Comparison of ENCODE assay signal across 14 mouse cellular contexts in genomic region chr12:91202496-91202895, GRCm38 (mm10).
ATAC-seq and TF ChIP-seq lines count a peak whose summit lies in the region.
"Had no signal": no experiment of that assay in that cellular context is flagged by ENCODE, and none has a peak within 500 bp of the region (broad histone marks: within the 10 kb centered on the region; RNA-seq: fewer than 3 reads in every experiment).

No protein-coding gene starts in this region.

- no peak overlapping the region for H3K9ac ChIP-seq in intestine, postnatal 0 days (ENCODE audit: low read depth, low read length)
- H3K9ac ChIP-seq in intestine, embryonic 16.5 days (ENCODE audit: low read depth, low read length) = no peak overlapping the region
- no peak overlapping the region for H3K9ac ChIP-seq in liver, embryonic 15.5 days
- H3K9ac ChIP-seq in liver, embryonic 12.5 days = no peak overlapping the region
- H3K9ac ChIP-seq: embryonic facial prominence, embryonic 12.5 days; forebrain, embryonic 13.5 days; forebrain, embryonic 15.5 days had no signal

- 39% methylated on average over 1 of the region's 1 CpGs for WGBS in intestine, postnatal 0 days
- 69% methylated on average over 1 of the region's 1 CpGs for WGBS in intestine, embryonic 16.5 days
- 42% methylated on average over 1 of the region's 1 CpGs for WGBS in liver, embryonic 15.5 days (ENCODE audit: insufficient replicate concordance)
- 37% methylated on average over 1 of the region's 1 CpGs for WGBS in liver, embryonic 12.5 days (ENCODE audit: insufficient replicate concordance)

- no peaks in the 10 kb centered on the region for H3K9me3 ChIP-seq in intestine, postnatal 0 days (ENCODE audit: control insufficient read depth)
- no peaks in the 10 kb centered on the region for H3K9me3 ChIP-seq in intestine, embryonic 16.5 days (ENCODE audit: control insufficient read depth, low read length)
- H3K9me3 ChIP-seq in liver, embryonic 15.5 days (replicated peaks) = no peaks in the 10 kb centered on the region
- H3K9me3 ChIP-seq in liver, embryonic 12.5 days (replicated peaks) = no peaks in the 10 kb centered on the region
- H3K9me3 ChIP-seq: embryonic facial prominence, embryonic 10.5 days; embryonic facial prominence, embryonic 12.5 days; forebrain, embryonic 13.5 days; forebrain, embryonic 15.5 days; G1E had no signal

- no peak for TF ChIP-seq CTCF in intestine, postnatal 0 days (IDR thresholded peaks at IDR 0.05; ENCODE audit: low read depth)

- ATAC-seq in intestine, postnatal 0 days = peak; percentile 59; the same call in 1 of the 2 replicates
- ATAC-seq in intestine, embryonic 16.5 days = no peak
- 0 out of 2 replicates have a peak, but pooled peaks have one; percentile 44 for ATAC-seq in liver, embryonic 15.5 days (ENCODE audit: insufficient read depth)
- no peak for ATAC-seq in liver, embryonic 12.5 days
- ATAC-seq in megakaryocyte-erythroid progenitor cell, adult 5-6 weeks (replicated peaks; ENCODE audit: low FRiP score, low TSS enrichment, poor library complexity, severe bottlenecking) = 0 out of 2 replicates have a peak, but pooled peaks have one; percentile 50
- ATAC-seq: activated CD4-positive, CD25-positive, alpha-beta regulatory T cell, adult 4 months; CD4-positive, CD25-positive, alpha-beta regulatory T cell, adult 4 months; forebrain, embryonic 13.5 days; forebrain, embryonic 15.5 days; Patski had no signal

- no peak overlapping the region for H3K27ac ChIP-seq in intestine, postnatal 0 days (ENCODE audit: low read depth, low read length)
- no peak overlapping the region for H3K27ac ChIP-seq in intestine, embryonic 16.5 days (ENCODE audit: low read length)
- H3K27ac ChIP-seq in liver, embryonic 15.5 days (replicated peaks) = no peak overlapping the region
- H3K27ac ChIP-seq in liver, embryonic 12.5 days = no peak overlapping the region
- H3K27ac ChIP-seq: embryonic facial prominence, embryonic 10.5 days; embryonic facial prominence, embryonic 12.5 days; forebrain, embryonic 13.5 days; forebrain, embryonic 15.5 days had no signal

- no peaks in the 10 kb centered on the region for H3K27me3 ChIP-seq in intestine, postnatal 0 days (replicated peaks; ENCODE audit: control insufficient read depth, insufficient read depth, low read length)
- H3K27me3 ChIP-seq in intestine, embryonic 16.5 days (replicated peaks; ENCODE audit: control insufficient read depth, insufficient read depth, low read length) = no peaks in the 10 kb centered on the region
- no peaks in the 10 kb centered on the region for H3K27me3 ChIP-seq in liver, embryonic 15.5 days
- H3K27me3 ChIP-seq in liver, embryonic 12.5 days (replicated peaks) = no peaks in the 10 kb centered on the region
- H3K27me3 ChIP-seq: CH12.LX; embryonic facial prominence, embryonic 12.5 days; forebrain, embryonic 13.5 days; forebrain, embryonic 15.5 days; Patski had no signal

- H3K36me3 ChIP-seq in intestine, postnatal 0 days (ENCODE audit: control insufficient read depth, insufficient read depth) = no peaks in the 10 kb centered on the region
- no peaks in the 10 kb centered on the region for H3K36me3 ChIP-seq in intestine, embryonic 16.5 days (ENCODE audit: control insufficient read depth, insufficient read depth, low read length)
- H3K36me3 ChIP-seq in liver, embryonic 15.5 days (replicated peaks) = no peaks in the 10 kb centered on the region
- H3K36me3 ChIP-seq in liver, embryonic 12.5 days = no peaks in the 10 kb centered on the region; the same call in 1 of the 2 replicates
- H3K36me3 ChIP-seq: embryonic facial prominence, embryonic 10.5 days; embryonic facial prominence, embryonic 12.5 days; forebrain, embryonic 15.5 days had no signal

- H3K4me1 ChIP-seq in intestine, postnatal 0 days (replicated peaks; ENCODE audit: control insufficient read depth, insufficient read depth, low read length) = no peaks in the 10 kb centered on the region
- H3K4me1 ChIP-seq in intestine, embryonic 16.5 days (ENCODE audit: control insufficient read depth, insufficient read depth, low read length) = no peaks in the 10 kb centered on the region
- 0 out of 2 replicates have a peak, but pooled peaks cover 4% of the 10 kb centered on the region for H3K4me1 ChIP-seq in liver, embryonic 15.5 days (replicated peaks)
- H3K4me1 ChIP-seq in liver, embryonic 12.5 days = peaks cover 14% of the 10 kb centered on the region
- H3K4me1 ChIP-seq: embryonic facial prominence, embryonic 10.5 days; embryonic facial prominence, embryonic 12.5 days had no signal

- H3K4me3 ChIP-seq in intestine, postnatal 0 days (ENCODE audit: low read depth, low read length) = no peak overlapping the region
- no peak overlapping the region for H3K4me3 ChIP-seq in intestine, embryonic 16.5 days (ENCODE audit: low read length)
- H3K4me3 ChIP-seq in liver, embryonic 15.5 days (replicated peaks) = no peak overlapping the region
- no peak overlapping the region for H3K4me3 ChIP-seq in liver, embryonic 12.5 days
- H3K4me3 ChIP-seq: embryonic facial prominence, embryonic 10.5 days; embryonic facial prominence, embryonic 12.5 days; forebrain, embryonic 13.5 days; forebrain, embryonic 15.5 days had no signal

- no peak overlapping the region for H3K4me2 ChIP-seq in intestine, postnatal 0 days (replicated peaks; ENCODE audit: low read depth)
- H3K4me2 ChIP-seq in intestine, embryonic 16.5 days (ENCODE audit: low read depth, low read length) = no peak overlapping the region
- no peak overlapping the region for H3K4me2 ChIP-seq in liver, embryonic 15.5 days
- H3K4me2 ChIP-seq in liver, embryonic 12.5 days = no peak overlapping the region
- H3K4me2 ChIP-seq: embryonic facial prominence, embryonic 12.5 days; forebrain, embryonic 13.5 days; forebrain, embryonic 15.5 days had no signal

Comparison
In these comparisons a context has a peak if more than half of its experiments do, and no peak if none do; other contexts are left out.
1. ATAC-seq: peak in intestine, postnatal 0 days (single experiment), liver, embryonic 15.5 days (single experiment) and megakaryocyte-erythroid progenitor cell, adult 5-6 weeks (single experiment); none in intestine, embryonic 16.5 days (single experiment) and liver, embryonic 12.5 days (single experiment).